Mouse (Mus musculus) lung, postnatal 0 days (tissue): ENCODE measurements around the gene Pde4d.

Source experiments
- CTCF ChIP-seq: IDR thresholded peaks from 2 replicates; pipeline ENCODE4 v1.5.1; 2016; ENCODE audit warnings: antibody characterized with exemption, mild to moderate bottlenecking
- EP300 ChIP-seq: IDR thresholded peaks from 2 replicates; pipeline ENCODE4 v1.6.1; 2016; ENCODE audit warnings: antibody characterized with exemption, mild to moderate bottlenecking, control low read depth

- TF ChIP-seq CTCF (no peak), EP300 (no peak)
Observed at GRCm38 (mm10) chr13:109424906-109425305, 975.2 kb downstream of the Pde4d start.
